Mouse (Mus musculus) intestine, embryonic 15.5 days (tissue): ENCODE data around the gene Hspb8. TPM values are rescaled to one million over a fixed set of nuclear protein-coding genes. Genes with fewer than 3 reads are reported as not detected.

Source experiments
- ATAC-seq: fragments of 200-750 bp; cut with Nextera tagmentation; 2 replicates; pipeline ENCODE4 v1.8.0; 2017; ENCODE audit warnings: moderate TSS enrichment, moderate library complexity
- H3K27ac ChIP-seq: fragments of 300-500 bp; sonication (generic); 2 replicates; pipeline ENCODE4 v1.5.1; 2015; ENCODE audit warnings: mild to moderate bottlenecking, inconsistent platforms
- H3K27me3 ChIP-seq: fragments of 300-500 bp; sonication (generic); replicated peaks from 2 replicates; pipeline ENCODE4 v1.6.1; 2015; ENCODE audit warnings: inconsistent platforms
- H3K36me3 ChIP-seq: fragments of 300-500 bp; sonication (generic); 2 replicates; pipeline ENCODE4 v1.6.1; 2015; ENCODE audit warnings: inconsistent platforms
- H3K4me1 ChIP-seq: fragments of 300-500 bp; sonication (generic); replicated peaks from 2 replicates; pipeline ENCODE4 v1.6.1; 2015; ENCODE audit warnings: inconsistent platforms
- H3K4me2 ChIP-seq: fragments of 300-500 bp; sonication (generic); replicated peaks from 2 replicates; pipeline ENCODE4 v1.6.1; 2015; ENCODE audit warnings: mild to moderate bottlenecking, inconsistent platforms
- H3K4me3 ChIP-seq: fragments of 300-500 bp; sonication (generic); replicated peaks from 2 replicates; pipeline ENCODE4 v1.5.1; 2015; ENCODE audit warnings: inconsistent platforms
- H3K9ac ChIP-seq: fragments of 300-500 bp; sonication (generic); 2 replicates; pipeline ENCODE4 v1.6.1; 2015; ENCODE audit warnings: inconsistent platforms
- H3K9me3 ChIP-seq: fragments of 300-500 bp; sonication (generic); 2 replicates; pipeline ENCODE4 v1.6.1; 2016; ENCODE audit warnings: inconsistent platforms
- WGBS: fragments of 180-500 bp; shearing (Covaris S2); methylation state at CpG from one replicate; pipeline ENCODE4 v1.1.7; 2015; 5-methylcytosine and 5-hydroxymethylcytosine counted together
- polyA plus RNA-seq: library from polyadenylated mRNA; unstranded; fragments of >200 nt; fragmentation: Nextera tagmentation; extraction: Ambion mirVana; gene quantifications from 2 replicates; pipeline ENCODE4 v1.2.1, GENCODE M21; 2015

The Hspb8 gene
- polyA plus RNA-seq: 11.4 and 12.1 TPM in 2 replicates

GRCm38 (mm10) chr5:116422699-116423201, at the start of gene Hspb8:
Gene Hspb8, minus strand, starts transcription at chr5:116422864.
- Histone ChIP-seq H3K27ac (peak within 1 kb of the TSS; percentile 59), H3K9me3 (no peaks in the 10 kb centered on the region), H3K4me1 (peaks cover 26% of the 10 kb centered on the region), H3K4me3 (peak within 1 kb of the TSS; percentile 34), H3K9ac (peak within 1 kb of the TSS; percentile 50), H3K27me3 (no peaks in the 10 kb centered on the region), H3K36me3 (no peaks in the 10 kb centered on the region), H3K4me2 (peak within 1 kb of the TSS; percentile 61)
- WGBS: 0% methylated on average over 20 of the region's 20 CpGs
- peak; percentile 87 for ATAC-seq

GRCm38 (mm10) chr5:116461354-116462042, 38.8 kb upstream of the Hspb8 start:
- Histone ChIP-seq H3K36me3 (no peaks in the 10 kb centered on the region), H3K27ac (no peak overlapping the region), H3K27me3 (no peaks in the 10 kb centered on the region), H3K4me2 (no peak overlapping the region), H3K9me3 (no peaks in the 10 kb centered on the region), H3K4me1 (no peaks in the 10 kb centered on the region), H3K4me3 (no peak overlapping the region), H3K9ac (no peak overlapping the region)
- no peak for ATAC-seq
- 60% methylated on average over 11 of the region's 11 CpGs for WGBS

GRCm38 (mm10) chr5:116459970-116460369, 37.3 kb upstream of the Hspb8 start:
- Histone ChIP-seq H3K36me3 (no peaks in the 10 kb centered on the region), H3K4me2 (no peak overlapping the region), H3K4me1 (no peaks in the 10 kb centered on the region), H3K27ac (no peak overlapping the region), H3K9ac (no peak overlapping the region), H3K4me3 (no peak overlapping the region), H3K9me3 (no peaks in the 10 kb centered on the region), H3K27me3 (no peaks in the 10 kb centered on the region)
- WGBS: 87% methylated on average over 2 of the region's 2 CpGs
- no peak for ATAC-seq

- Histone ChIP-seq H3K4me3 (no peak overlapping the region), H3K9ac (no peak overlapping the region), H3K4me1 (0 out of 2 replicates have a peak, but pooled peaks cover 4% of the 10 kb centered on the region), H3K36me3 (no peaks in the 10 kb centered on the region), H3K27me3 (no peaks in the 10 kb centered on the region), H3K9me3 (no peaks in the 10 kb centered on the region), H3K4me2 (no peak overlapping the region), H3K27ac (no peak overlapping the region)
- ATAC-seq: no peak
- 83% methylated on average over 7 of the region's 7 CpGs for WGBS
These were observed 35.1 kb upstream of the Hspb8 start for GRCm38 (mm10) chr5:116457791-116458190.

- H3K27ac ChIP-seq: no peak overlapping the region
- no peaks in the 10 kb centered on the region for H3K9me3 ChIP-seq
- H3K4me1 ChIP-seq: 0 out of 2 replicates have a peak, but pooled peaks cover 4% of the 10 kb centered on the region
- no peaks in the 10 kb centered on the region for H3K27me3 ChIP-seq
- WGBS: 32% methylated on average over 10 of the region's 10 CpGs
- no peaks in the 10 kb centered on the region for H3K36me3 ChIP-seq
- no peak for ATAC-seq
- no peak overlapping the region for H3K9ac ChIP-seq
- 0 out of 2 replicates have a peak overlapping the region, but pooled peaks have one; percentile 29 for H3K4me2 ChIP-seq
- H3K4me3 ChIP-seq: no peak overlapping the region
These were observed 34.3 kb upstream of the Hspb8 start for GRCm38 (mm10) chr5:116456796-116457515.

- peak overlapping the region; percentile 42 for H3K9ac ChIP-seq
- no peaks in the 10 kb centered on the region for H3K36me3 ChIP-seq
- H3K27me3 ChIP-seq: no peaks in the 10 kb centered on the region
- H3K4me3 ChIP-seq: peak overlapping the region; percentile 23
- H3K27ac ChIP-seq: no peak overlapping the region
- 0 out of 2 replicates have a peak, but pooled peaks cover 4% of the 10 kb centered on the region for H3K4me1 ChIP-seq
- peak overlapping the region; percentile 67 for H3K4me2 ChIP-seq
- peak; percentile 17; the same call in 1 of the 2 replicates for ATAC-seq
- 3% methylated on average over 27 of the region's 27 CpGs for WGBS
- no peaks in the 10 kb centered on the region for H3K9me3 ChIP-seq
These were observed 30.8 kb upstream of the Hspb8 start for GRCm38 (mm10) chr5:116453401-116453851.

- 0 out of 2 replicates have a peak, but pooled peaks cover 4% of the 10 kb centered on the region for H3K4me1 ChIP-seq
- no peaks in the 10 kb centered on the region for H3K27me3 ChIP-seq
- H3K9ac ChIP-seq: no peak overlapping the region
- no peaks in the 10 kb centered on the region for H3K9me3 ChIP-seq
- ATAC-seq: no peak
- no peak overlapping the region for H3K4me3 ChIP-seq
- H3K4me2 ChIP-seq: no peak overlapping the region
- WGBS: 73% methylated on average over 8 of the region's 8 CpGs
- no peak overlapping the region for H3K27ac ChIP-seq
- H3K36me3 ChIP-seq: no peaks in the 10 kb centered on the region
These were observed 28.2 kb upstream of the Hspb8 start for GRCm38 (mm10) chr5:116450901-116451300.

GRCm38 (mm10) chr5:116449522-116450225, 27.0 kb upstream of the Hspb8 start:
- 48% methylated on average over 8 of the region's 8 CpGs for WGBS
- no peak overlapping the region for H3K4me2 ChIP-seq
- no peaks in the 10 kb centered on the region for H3K9me3 ChIP-seq
- ATAC-seq: no peak
- H3K4me3 ChIP-seq: no peak overlapping the region
- H3K4me1 ChIP-seq: 0 out of 2 replicates have a peak, but pooled peaks cover 4% of the 10 kb centered on the region
- no peaks in the 10 kb centered on the region for H3K36me3 ChIP-seq
- H3K9ac ChIP-seq: no peak overlapping the region
- peaks cover under 1% of the 10 kb centered on the region; the same call in 1 of the 2 replicates for H3K27me3 ChIP-seq
- no peak overlapping the region for H3K27ac ChIP-seq

- peak overlapping the region; percentile 27; the same call in 1 of the 2 replicates for H3K27ac ChIP-seq
These were observed 25.9 kb upstream of the Hspb8 start for GRCm38 (mm10) chr5:116448409-116449191.

GRCm38 (mm10) chr5:116447821-116448350, 25.2 kb upstream of the Hspb8 start:
- H3K4me2 ChIP-seq: peak overlapping the region; percentile 44
- ATAC-seq: no peak
- no peak overlapping the region for H3K9ac ChIP-seq
- peak overlapping the region; percentile 27; the same call in 1 of the 2 replicates for H3K27ac ChIP-seq
- H3K4me3 ChIP-seq: no peak overlapping the region
- H3K27me3 ChIP-seq: peaks cover 5% of the 10 kb centered on the region; the same call in 1 of the 2 replicates
- 25% methylated on average over 11 of the region's 11 CpGs for WGBS
- H3K4me1 ChIP-seq: no peaks in the 10 kb centered on the region
- H3K36me3 ChIP-seq: no peaks in the 10 kb centered on the region
- H3K9me3 ChIP-seq: no peaks in the 10 kb centered on the region

More at GRCm38 (mm10) chr5:116448409-116449191, 25.9 kb upstream of the Hspb8 start:
- H3K27me3 ChIP-seq: peaks cover 5% of the 10 kb centered on the region; the same call in 1 of the 2 replicates
- H3K36me3 ChIP-seq: no peaks in the 10 kb centered on the region
- no peak overlapping the region for H3K4me3 ChIP-seq
- H3K9ac ChIP-seq: no peak overlapping the region
- 0 out of 2 replicates have a peak, but pooled peaks cover 4% of the 10 kb centered on the region for H3K4me1 ChIP-seq
- 5% methylated on average over 10 of the region's 11 CpGs for WGBS
- H3K4me2 ChIP-seq: peak overlapping the region; percentile 44
- H3K9me3 ChIP-seq: no peaks in the 10 kb centered on the region
- peak; percentile 32; the same call in 1 of the 2 replicates for ATAC-seq

- no peaks in the 10 kb centered on the region for H3K36me3 ChIP-seq
- no peak overlapping the region for H3K4me3 ChIP-seq
- H3K4me1 ChIP-seq: no peaks in the 10 kb centered on the region
- 0 out of 2 replicates have a peak overlapping the region, but pooled peaks have one; percentile 11 for H3K4me2 ChIP-seq
- H3K9me3 ChIP-seq: no peaks in the 10 kb centered on the region
- peaks cover 5% of the 10 kb centered on the region; the same call in 1 of the 2 replicates for H3K27me3 ChIP-seq
- H3K27ac ChIP-seq: no peak overlapping the region
- WGBS: 44% methylated on average over 23 of the region's 23 CpGs
- H3K9ac ChIP-seq: no peak overlapping the region
- ATAC-seq: no peak
These were observed 23.9 kb upstream of the Hspb8 start for GRCm38 (mm10) chr5:116446552-116446951.
